Mouse (Mus musculus): ENCODE data around the gene Apeh.

DNA sequence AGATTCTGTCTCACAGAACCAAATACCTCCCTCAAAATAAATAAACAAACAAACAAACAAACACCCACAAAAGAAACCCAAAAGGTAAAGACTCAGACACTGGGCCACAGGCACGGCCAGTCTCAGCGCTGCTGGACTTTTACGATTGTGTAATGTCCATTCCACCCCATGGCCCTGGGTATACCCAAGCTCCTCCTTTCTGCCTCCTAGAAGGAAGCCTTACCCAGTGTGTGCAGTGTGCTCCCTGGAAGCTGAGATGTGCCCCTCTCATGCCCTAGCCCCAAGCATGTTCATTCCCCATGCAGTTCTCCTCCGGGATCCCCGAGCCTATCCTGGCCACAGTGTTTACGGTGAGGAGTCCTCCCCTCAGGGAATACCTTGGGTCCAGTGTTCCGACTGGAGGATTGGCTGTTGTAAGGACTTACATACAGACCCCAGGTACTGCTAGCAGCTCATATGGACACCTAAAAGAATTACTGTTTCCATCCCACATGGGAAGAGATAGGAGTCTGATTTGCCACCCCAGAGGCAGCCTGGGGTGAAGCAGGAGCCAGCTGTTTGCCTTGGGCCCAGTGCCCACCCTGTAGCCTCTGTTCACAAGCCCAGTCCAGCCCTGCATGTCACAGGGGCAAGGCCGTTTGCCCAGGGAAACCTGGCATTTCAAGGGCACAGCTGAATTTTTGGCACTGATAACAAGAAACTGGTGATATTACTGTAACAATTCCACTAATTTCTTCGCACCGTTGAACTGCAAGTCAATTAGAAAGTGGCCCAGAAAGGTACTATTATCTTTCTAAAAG is 27.0 kb upstream of the Apeh start:
- no peak for TF ChIP-seq CTCF (IDR thresholded peaks at IDR 0.05; ENCODE audit: control insufficient read depth, insufficient read depth, insufficient replicate concordance, low read depth, low read length)
- TF ChIP-seq POLR2A (IDR thresholded peaks at IDR 0.05; ENCODE audit: control insufficient read depth, low read depth, low read length), result no peak

Measured in testis, adult 2 months (tissue).